Mouse (Mus musculus): Measurements from ENCODE around the gene Lama5. TPM values are rescaled to one million over a fixed set of nuclear protein-coding genes. Genes with fewer than 3 reads are reported as not detected.
"Not testable (repeated sequence)": the region's sequence is repeated elsewhere in the genome, so short reads cannot be mapped to it uniquely, and the experiment has no call there.

Lama5 gene
- total RNA-seq, 1 experiment from 2014 or later = 0.20 TPM

DNA sequence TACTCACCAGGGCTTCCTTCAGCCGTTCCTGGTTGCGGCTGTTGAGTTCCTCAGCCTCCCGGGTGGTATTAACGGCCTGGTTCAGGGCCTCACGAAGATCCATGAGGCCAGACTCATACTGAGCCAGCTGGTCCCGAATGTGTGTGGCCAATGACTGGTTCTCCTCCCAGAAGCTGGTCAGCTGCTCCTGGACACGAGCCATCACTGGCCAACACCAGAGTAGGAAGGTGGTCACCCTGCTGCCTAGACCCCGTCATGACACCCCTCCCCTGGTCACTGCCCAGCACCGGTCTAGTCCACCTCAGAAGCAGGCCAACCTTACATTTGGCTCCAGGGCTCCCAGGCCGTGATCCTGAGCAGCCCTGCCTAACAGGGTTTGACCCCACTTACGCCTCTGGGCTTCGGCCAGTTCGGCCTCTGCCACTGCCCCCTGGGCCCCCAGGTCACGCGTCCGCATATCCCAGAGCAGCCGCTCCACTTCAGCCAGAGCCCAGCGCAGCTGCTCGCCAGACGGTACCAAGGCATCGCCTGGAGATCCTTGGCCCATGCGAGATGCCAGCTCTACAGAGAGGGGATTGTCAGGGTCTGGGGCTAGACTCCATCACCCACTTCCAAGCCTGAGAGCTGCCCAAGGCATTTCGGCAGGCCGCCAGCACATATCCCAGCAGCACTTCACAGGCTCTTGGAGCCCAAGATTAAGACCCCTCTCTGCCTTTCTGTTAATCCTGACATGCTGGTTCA lies 41.5 kb downstream of the Lama5 start:
- ATAC-seq (replicated peaks in 1 of 2; ENCODE audit: insufficient read depth in 1 of 2, low FRiP score in 2 of 2, low TSS enrichment in 1 of 2, low read depth in 1 of 2, poor library complexity in 2 of 2, severe bottlenecking in 2 of 2) = no peak

- no peak for ATAC-seq (replicated peaks in 1 of 2; ENCODE audit: insufficient read depth in 1 of 2, low FRiP score in 2 of 2, low TSS enrichment in 1 of 2, low read depth in 1 of 2, poor library complexity in 2 of 2, severe bottlenecking in 2 of 2)
Observed at GRCm38 (mm10) chr2:180181542-180181941, 44.1 kb downstream of the Lama5 start.

DNA sequence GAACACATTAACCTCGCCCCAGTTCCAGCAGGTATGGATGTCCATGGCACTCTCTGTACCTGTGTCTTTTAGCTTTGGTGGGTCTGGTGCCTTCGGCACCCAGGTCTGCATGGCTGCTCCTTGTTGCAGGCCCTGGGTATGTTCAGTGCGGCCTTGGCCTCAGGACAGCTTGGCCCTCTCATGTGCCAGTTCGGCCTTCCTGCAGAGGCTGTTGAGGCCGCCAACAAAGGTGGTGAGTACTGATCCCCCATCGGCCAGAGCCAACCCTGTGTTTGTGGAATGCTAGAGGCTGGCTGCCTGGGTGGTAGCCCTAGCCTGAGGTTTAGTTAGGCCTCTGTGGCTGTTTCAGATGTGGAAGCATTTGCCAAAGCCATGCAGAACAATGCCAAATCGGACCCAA lies 49.9 kb downstream of the Lama5 start:
- ATAC-seq (replicated peaks in 1 of 2; ENCODE audit: insufficient read depth in 1 of 2, low FRiP score in 2 of 2, low TSS enrichment in 1 of 2, low read depth in 1 of 2, poor library complexity in 2 of 2, severe bottlenecking in 2 of 2) = no peak

- ATAC-seq (replicated peaks in 1 of 2; ENCODE audit: insufficient read depth in 1 of 2, low FRiP score in 2 of 2, low TSS enrichment in 1 of 2, low read depth in 1 of 2, poor library complexity in 2 of 2, severe bottlenecking in 2 of 2) = no peak
Observed at GRCm38 (mm10) chr2:180174121-180174520, 51.5 kb downstream of the Lama5 start.

DNA sequence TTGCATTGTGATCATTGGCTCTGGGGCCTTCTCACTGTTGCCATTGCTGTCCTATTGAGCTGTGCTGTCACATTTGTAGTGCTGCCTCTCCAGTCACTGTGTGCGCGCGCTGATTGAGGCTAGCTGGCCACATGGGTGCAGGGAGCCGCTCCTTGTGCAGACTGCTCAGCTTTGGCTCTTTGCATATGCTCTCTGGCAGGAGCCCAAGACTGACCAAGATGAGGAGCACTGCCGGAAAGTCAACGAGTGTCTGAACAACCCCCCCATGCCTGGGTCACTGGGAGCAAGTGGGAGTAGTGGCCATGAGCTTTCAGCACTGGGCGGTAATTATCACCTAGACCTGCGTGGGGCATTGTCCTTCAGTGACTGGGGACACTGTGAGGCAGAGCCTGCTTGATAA lies 51.9 kb downstream of the Lama5 start:
- ATAC-seq (replicated peaks in 1 of 2; ENCODE audit: insufficient read depth in 1 of 2, low FRiP score in 2 of 2, low TSS enrichment in 1 of 2, low read depth in 1 of 2, poor library complexity in 2 of 2, severe bottlenecking in 2 of 2) = not testable (repeated sequence)

- ATAC-seq (replicated peaks in 1 of 2; ENCODE audit: insufficient read depth in 1 of 2, low FRiP score in 2 of 2, low TSS enrichment in 1 of 2, low read depth in 1 of 2, poor library complexity in 2 of 2, severe bottlenecking in 2 of 2) = no peak
Observed at GRCm38 (mm10) chr2:180173163-180173562, 52.5 kb downstream of the Lama5 start.

DNA sequence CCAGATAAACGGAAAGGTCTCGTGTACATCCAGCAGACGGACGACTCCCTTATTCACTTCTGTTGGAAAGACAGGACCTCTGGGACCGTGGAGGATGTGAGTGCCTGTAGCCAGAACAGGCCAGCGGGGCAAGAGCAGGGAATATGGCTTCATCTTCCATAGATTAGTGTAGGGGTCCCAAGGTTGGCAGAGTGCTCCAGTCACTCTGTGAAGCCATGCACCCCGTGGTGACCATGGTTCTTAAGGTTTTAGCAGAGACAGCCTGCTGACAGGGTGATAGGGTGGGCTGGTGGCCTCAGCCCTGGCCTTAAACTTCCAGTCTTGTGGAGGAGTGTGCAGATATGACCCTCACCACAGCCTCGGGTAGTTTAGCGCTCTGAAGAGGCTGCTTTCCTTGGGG lies 53.5 kb downstream of the Lama5 start:
- ATAC-seq (replicated peaks in 1 of 2; ENCODE audit: insufficient read depth in 1 of 2, low FRiP score in 2 of 2, low TSS enrichment in 1 of 2, low read depth in 1 of 2, poor library complexity in 2 of 2, severe bottlenecking in 2 of 2) = no peak

- 0 out of 4 replicates have a peak, but pooled peaks of 1 of the 2 experiments have one; percentile 7 for ATAC-seq (replicated peaks in 1 of 2; ENCODE audit: insufficient read depth in 1 of 2, low FRiP score in 2 of 2, low TSS enrichment in 1 of 2, low read depth in 1 of 2, poor library complexity in 2 of 2, severe bottlenecking in 2 of 2)
Observed at GRCm38 (mm10) chr2:180171522-180172070, 54.1 kb downstream of the Lama5 start.

DNA sequence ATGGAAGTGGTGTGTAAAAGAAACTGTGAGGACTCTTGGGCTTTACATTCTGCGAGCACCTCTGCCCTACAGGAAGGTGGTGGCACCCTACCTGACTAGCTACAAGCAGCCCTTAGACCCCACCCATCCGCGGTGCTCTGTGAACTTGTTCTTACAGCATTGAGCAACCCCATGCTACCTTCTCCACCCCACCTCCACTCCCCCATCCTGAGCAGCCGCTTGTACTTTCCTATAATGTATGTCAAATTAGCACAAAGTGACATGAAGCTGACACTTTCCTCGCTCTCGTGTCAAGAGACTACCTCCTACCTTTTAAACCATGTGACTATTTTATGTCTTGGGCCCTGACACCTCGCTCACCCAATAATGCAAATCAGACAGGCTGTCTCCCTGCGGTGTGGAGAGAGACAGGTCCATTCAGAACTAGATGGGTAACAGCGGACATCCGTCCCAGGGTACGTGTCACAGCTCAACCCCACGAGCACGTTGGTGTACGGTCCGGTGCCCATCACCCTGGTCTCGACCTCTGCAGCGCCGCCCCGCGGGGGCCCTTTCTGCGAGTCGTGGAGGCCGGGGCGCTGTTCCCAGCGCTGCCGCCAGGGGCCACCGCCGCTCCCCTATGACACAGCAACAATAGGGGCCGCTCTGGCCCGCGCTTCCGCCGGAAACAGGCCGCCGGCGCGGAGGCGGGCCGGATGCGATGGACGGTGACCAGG lies 54.7 kb downstream of the Lama5 start, which contains the start of gene Adrm1:
TSS of gene Adrm1 (plus strand) at position 680 of the 716 bp plus-strand sequence.
- peak; percentile 85 to 88 for ATAC-seq (replicated peaks in 1 of 2; ENCODE audit: insufficient read depth in 1 of 2, low FRiP score in 2 of 2, low TSS enrichment in 1 of 2, low read depth in 1 of 2, poor library complexity in 2 of 2, severe bottlenecking in 2 of 2)

- ATAC-seq (replicated peaks in 1 of 2; ENCODE audit: insufficient read depth in 1 of 2, low FRiP score in 2 of 2, low TSS enrichment in 1 of 2, low read depth in 1 of 2, poor library complexity in 2 of 2, severe bottlenecking in 2 of 2) = no peak
Observed at GRCm38 (mm10) chr2:180170151-180170805, 55.4 kb downstream of the Lama5 start.

DNA sequence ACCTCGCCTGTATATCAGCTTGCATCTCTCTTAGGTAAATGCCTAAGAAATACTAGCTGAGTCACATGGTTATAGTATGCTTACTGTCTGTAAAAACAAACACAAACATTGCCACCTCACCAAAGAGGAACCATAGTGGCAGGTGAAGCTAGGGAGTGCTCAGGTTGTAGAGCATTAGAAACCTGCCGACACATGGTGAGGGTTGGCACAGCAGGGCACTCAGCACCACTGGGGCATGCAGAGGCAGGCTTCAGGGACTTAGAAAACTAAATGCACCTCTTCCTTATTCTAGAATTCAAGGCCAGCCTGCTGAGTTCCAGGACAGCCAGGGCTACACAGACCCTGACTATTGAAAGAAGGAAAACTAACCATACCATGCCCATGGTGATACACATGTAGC lies 58.8 kb downstream of the Lama5 start:
- ATAC-seq (replicated peaks in 1 of 2; ENCODE audit: insufficient read depth in 1 of 2, low FRiP score in 2 of 2, low TSS enrichment in 1 of 2, low read depth in 1 of 2, poor library complexity in 2 of 2, severe bottlenecking in 2 of 2) = no peak

GRCm38 (mm10) chr2:180165855-180166254 lies 59.8 kb downstream of the Lama5 start:
- ATAC-seq (replicated peaks in 1 of 2; ENCODE audit: insufficient read depth in 1 of 2, low FRiP score in 2 of 2, low TSS enrichment in 1 of 2, low read depth in 1 of 2, poor library complexity in 2 of 2, severe bottlenecking in 2 of 2) = no peak

DNA sequence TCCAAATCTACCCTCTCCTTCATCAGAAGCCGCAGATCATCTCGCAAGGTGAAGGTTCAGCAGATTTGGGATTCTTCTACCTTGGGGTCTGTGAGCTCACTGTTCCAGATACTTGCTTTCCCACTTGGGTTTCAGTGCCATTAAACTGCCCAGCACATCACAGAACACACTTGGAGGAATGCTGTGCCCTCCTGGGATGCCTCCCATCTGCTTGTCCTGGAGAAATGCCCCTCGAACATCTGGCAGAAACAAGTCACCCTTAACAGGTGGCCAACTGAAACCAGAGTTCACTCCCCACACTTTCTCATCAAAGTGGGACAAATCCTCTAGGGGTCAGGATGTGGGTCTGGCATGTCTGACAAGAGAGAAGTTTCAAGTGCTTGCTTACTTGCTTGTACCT lies 67.0 kb downstream of the Lama5 start:
- no peak for ATAC-seq (replicated peaks in 1 of 2; ENCODE audit: insufficient read depth in 1 of 2, low FRiP score in 2 of 2, low TSS enrichment in 1 of 2, low read depth in 1 of 2, poor library complexity in 2 of 2, severe bottlenecking in 2 of 2)

- ATAC-seq (replicated peaks in 1 of 2; ENCODE audit: insufficient read depth in 1 of 2, low FRiP score in 2 of 2, low TSS enrichment in 1 of 2, low read depth in 1 of 2, poor library complexity in 2 of 2, severe bottlenecking in 2 of 2) = no peak
Observed at GRCm38 (mm10) chr2:180154796-180155195, 70.9 kb downstream of the Lama5 start.

- ATAC-seq (replicated peaks in 1 of 2; ENCODE audit: insufficient read depth in 1 of 2, low FRiP score in 2 of 2, low TSS enrichment in 1 of 2, low read depth in 1 of 2, poor library complexity in 2 of 2, severe bottlenecking in 2 of 2) = no peak
Observed at GRCm38 (mm10) chr2:180148551-180148950, 77.1 kb downstream of the Lama5 start.

DNA sequence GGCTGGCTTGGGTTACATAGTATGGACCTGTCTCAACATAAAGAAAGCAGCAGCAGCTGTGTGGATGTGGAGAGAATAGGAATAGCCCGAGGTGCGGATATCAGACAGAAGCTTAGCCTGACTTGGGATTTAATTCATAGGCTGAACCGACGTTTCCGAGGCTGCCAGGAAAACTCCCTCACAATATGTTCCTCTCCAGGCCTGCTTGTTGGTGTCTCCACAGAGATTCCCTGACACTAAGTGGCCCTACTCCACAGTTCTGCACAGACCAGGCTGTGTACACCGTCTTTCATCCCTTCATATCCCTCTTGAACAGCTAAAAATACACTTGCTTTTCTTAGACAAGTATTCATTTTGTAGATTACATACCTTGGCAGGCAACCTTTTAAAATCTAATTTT lies 78.3 kb downstream of the Lama5 start:
- ATAC-seq (replicated peaks in 1 of 2; ENCODE audit: insufficient read depth in 1 of 2, low FRiP score in 2 of 2, low TSS enrichment in 1 of 2, low read depth in 1 of 2, poor library complexity in 2 of 2, severe bottlenecking in 2 of 2) = no peak

DNA sequence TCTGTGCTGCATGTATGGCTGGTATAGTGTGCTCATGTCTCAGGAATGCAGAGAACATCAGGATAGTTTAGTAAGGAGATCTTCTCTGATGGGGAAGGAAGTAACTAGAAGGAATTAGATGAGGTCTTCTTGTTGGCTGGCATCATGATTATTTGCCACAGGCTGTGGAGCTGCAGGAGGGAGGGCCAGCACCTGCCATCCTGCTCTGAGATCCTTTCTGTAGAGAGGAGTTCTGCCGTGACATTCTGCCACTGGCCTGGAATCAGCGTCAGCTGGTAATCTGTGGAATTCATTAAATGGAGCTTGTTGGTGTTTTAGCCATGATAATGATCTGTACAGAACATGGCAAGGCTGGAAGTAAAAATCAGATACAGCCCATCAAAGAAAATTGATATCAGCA lies 79.6 kb downstream of the Lama5 start:
- ATAC-seq (replicated peaks in 1 of 2; ENCODE audit: insufficient read depth in 1 of 2, low FRiP score in 2 of 2, low TSS enrichment in 1 of 2, low read depth in 1 of 2, poor library complexity in 2 of 2, severe bottlenecking in 2 of 2) = no peak

DNA sequence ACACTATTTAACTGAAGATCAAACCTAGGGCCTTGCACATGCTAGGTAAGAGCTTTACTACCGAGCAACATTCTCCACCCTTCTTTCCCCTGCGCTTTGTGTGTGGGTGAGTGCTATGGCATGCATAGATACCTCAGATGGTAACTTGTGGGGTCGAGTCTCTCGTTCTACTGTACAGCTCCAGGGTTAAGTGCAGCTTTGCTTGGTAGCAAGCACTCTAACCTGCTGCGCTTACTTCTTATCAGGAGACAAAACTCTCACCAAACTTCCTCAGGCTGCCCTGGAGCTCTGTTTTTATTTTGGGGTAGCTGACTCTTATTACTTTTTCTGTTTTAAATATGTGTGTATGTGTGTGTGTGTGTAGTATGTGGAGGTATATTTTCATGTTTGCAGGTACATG lies 90.2 kb downstream of the Lama5 start:
- ATAC-seq (replicated peaks in 1 of 2; ENCODE audit: insufficient read depth in 1 of 2, low FRiP score in 2 of 2, low TSS enrichment in 1 of 2, low read depth in 1 of 2, poor library complexity in 2 of 2, severe bottlenecking in 2 of 2) = no peak
